Mouse (Mus musculus) CH12.LX (cell line): ENCODE measurements around the gene Atp2b2. TPM values are rescaled to one million over a fixed set of nuclear protein-coding genes. Genes with fewer than 3 reads are reported as not detected.

Experiments
- DNase-seq: peaks from one replicate; pipeline ENCODE4 v3.0.0-alpha.2; 2013; ENCODE audit errors: extremely low read depth
- H3K27ac ChIP-seq: 2 replicates; pipeline ENCODE4 v1.5.1; 2012; ENCODE audit warnings: low read depth, mild to moderate bottlenecking, control low read depth, moderate library complexity; ENCODE audit not compliant: insufficient read depth
- H3K27me3 ChIP-seq: replicated peaks from 2 replicates; pipeline ENCODE3; 2012; ENCODE audit warnings: inconsistent platforms
- H3K36me3 ChIP-seq, 2 experiments: replicated peaks in 1 of 2; 2 replicates each; pipeline versions ENCODE3 to v1.6.1; 2012; ENCODE audit warnings: inconsistent platforms in 1 of 2, low read length in 1 of 2, mild to moderate bottlenecking in 1 of 2, mixed read lengths in 1 of 2, moderate library complexity in 1 of 2; ENCODE audit not compliant: control insufficient read depth in 1 of 2, insufficient read depth in 1 of 2
- H3K4me1 ChIP-seq, 2 experiments: 2 replicates each; pipeline ENCODE4 v1.6.1; 2012; ENCODE audit warnings: inconsistent platforms in 1 of 2, moderate library complexity in 1 of 2; ENCODE audit not compliant: insufficient read depth in 2 of 2, control insufficient read depth in 1 of 2
- H3K4me2 ChIP-seq: 2 replicates; pipeline ENCODE4 v1.6.1; 2012; ENCODE audit warnings: low read depth, mild to moderate bottlenecking, control low read depth; ENCODE audit not compliant: poor library complexity, insufficient read depth, severe bottlenecking
- H3K4me3 ChIP-seq, 3 experiments: fragments of 150-350 bp in 1 of 3; sonication (generic) in 1 of 3; replicated peaks in 1 of 3; 2 replicates each; pipeline versions ENCODE3 to v1.5.1; 2011 to 2012; ENCODE audit warnings: low read depth in 2 of 3, low read length in 2 of 3, mild to moderate bottlenecking in 2 of 3, moderate library complexity in 2 of 3, control low read depth in 1 of 3, improper control_type of control experiment in 1 of 3, inconsistent platforms in 1 of 3, mixed read lengths in 1 of 3; ENCODE audit not compliant: poor library complexity in 1 of 3
- H3K79me2 ChIP-seq: replicated peaks from 2 replicates; pipeline ENCODE4 v1.6.1; 2012; ENCODE audit warnings: mild to moderate bottlenecking, moderate library complexity; ENCODE audit not compliant: control insufficient read depth, poor library complexity, insufficient read depth, severe bottlenecking; ENCODE audit errors: extremely low read depth
- H3K9ac ChIP-seq: 2 replicates; pipeline ENCODE4 v1.6.1; 2012; ENCODE audit warnings: low read depth, mild to moderate bottlenecking, control low read depth, moderate library complexity; ENCODE audit not compliant: insufficient read depth
- H3K9me3 ChIP-seq: replicated peaks from 2 replicates; pipeline ENCODE3; 2012; ENCODE audit warnings: low read length, inconsistent platforms, mixed read lengths
- BHLHE40 ChIP-seq: IDR thresholded peaks from 2 replicates; pipeline ENCODE4 v1.6.1; 2011; ENCODE audit warnings: mild to moderate bottlenecking, low read depth, low read length, improper control_type of control experiment
- ETS1 ChIP-seq: conservative IDR thresholded peaks from 2 replicates; pipeline ENCODE4 v1.6.1; 2012; ENCODE audit warnings: low read depth, mild to moderate bottlenecking, inconsistent platforms, low read length, improper control_type of control experiment, moderate library complexity
- HCFC1 ChIP-seq: IDR thresholded peaks from 2 replicates; pipeline ENCODE4 v1.6.1; 2012; ENCODE audit warnings: low read depth, mild to moderate bottlenecking, inconsistent platforms, low read length, improper control_type of control experiment
- MAX ChIP-seq: IDR thresholded peaks from 2 replicates; pipeline ENCODE4 v1.6.1; 2011; ENCODE audit warnings: low read length, improper control_type of control experiment
- SIN3A ChIP-seq: IDR thresholded peaks from 2 replicates; pipeline ENCODE4 v1.6.1; 2012; ENCODE audit warnings: low read length, improper control_type of control experiment, inconsistent platforms
- USF1 ChIP-seq: IDR thresholded peaks from 2 replicates; pipeline ENCODE4 v1.6.1; 2014; ENCODE audit warnings: low read depth, mild to moderate bottlenecking, inconsistent platforms, low read length, improper control_type of control experiment
- dilution Hi-C: fragments of 300-500 bp; cut with MboI; formaldehyde crosslinking; loops from 2 replicates; pipeline ENCODE4 v1.14.3; 2020; ENCODE audit warnings: low sequenced_read_pairs; ENCODE audit not compliant: extremely low pct_unique_long_range_greater_than_20kb, extremely low pct_ligation_motif_present
- in situ Hi-C: fragments of 300-500 bp; cut with MboI; formaldehyde crosslinking; loops from 3 replicates; pipeline ENCODE4 v1.14.3; 2019; ENCODE audit warnings: low sequenced_read_pairs, low pct_ligation_motif_present, low pct_unique_long_range_greater_than_20kb, mixed read lengths
- polyA plus RNA-seq: library from polyadenylated mRNA; unstranded; fragments of >175 nt; gene quantifications from 2 replicates; pipeline ENCODE4 v1.2.1, GENCODE M21; 2012; ENCODE audit warnings: low read depth; ENCODE audit not compliant: insufficient read length
- total RNA-seq, 2 experiments: library from RNA; depleted of rRNA; stranded (reverse); fragments of 300-350 nt in 1 of 2; fragments of >200 nt in 1 of 2; gene quantifications; 2 replicates each; pipeline ENCODE4 v1.2.3; 2012 to 2014

Atp2b2 gene
- total and polyA plus RNA-seq, 3 experiments = not detected

- Histone ChIP-seq H3K36me3 (no peaks in the 10 kb centered on the region), H3K9me3 (no peaks in the 10 kb centered on the region), H3K27me3 (peaks cover 94% of the 10 kb centered on the region), H3K4me1 (peaks cover 0 to 3% of the 10 kb centered on the region in 2 experiments; a peak in 1 of 4 replicates), H3K27ac (no peak overlapping the region), H3K9ac (no peak overlapping the region), H3K79me2 (no peaks in the 10 kb centered on the region), H3K4me2 (no peak overlapping the region), H3K4me3 (no peak overlapping the region)
- in situ Hi-C loops = no loop called here
- no peak for TF ChIP-seq HCFC1
- TF ChIP-seq MAX = no peak
- TF ChIP-seq SIN3A = no peak
- DNase-seq = no peak
- dilution Hi-C loops = no loop called here
Observed at GRCm38 (mm10) chr6:113892091-113892674, 150.2 kb downstream of the Atp2b2 start.

- Histone ChIP-seq H3K27ac (no peak overlapping the region), H3K4me1 (peaks cover 0 to 3% of the 10 kb centered on the region in 2 experiments; a peak in 1 of 4 replicates), H3K9ac (no peak overlapping the region), H3K4me3 (no peak overlapping the region), H3K36me3 (no peaks in the 10 kb centered on the region), H3K79me2 (no peaks in the 10 kb centered on the region), H3K4me2 (peak overlapping the region; percentile 67), H3K9me3 (no peaks in the 10 kb centered on the region), H3K27me3 (peaks cover 98% of the 10 kb centered on the region)
- DNase-seq = peak; percentile 8
- in situ Hi-C loops = no loop called here
- TF ChIP-seq BHLHE40 (peak; percentile 47), USF1 (no peak)
- dilution Hi-C loops = no loop called here
Observed at GRCm38 (mm10) chr6:113891225-113891967, 151.0 kb downstream of the Atp2b2 start.

GRCm38 (mm10) chr6:113890858-113891213 lies 151.6 kb downstream of the Atp2b2 start:
- dilution Hi-C loops = no loop called here
- no peaks in the 10 kb centered on the region for H3K79me2 ChIP-seq
- TF ChIP-seq MAX = no peak
- no peak for TF ChIP-seq ETS1
- peaks cover 0 to 3% of the 10 kb centered on the region in 2 experiments; a peak in 1 of 4 replicates for H3K4me1 ChIP-seq
- no peak overlapping the region for H3K9ac ChIP-seq
- peaks cover 98% of the 10 kb centered on the region for H3K27me3 ChIP-seq
- in situ Hi-C loops = no loop called here
- H3K9me3 ChIP-seq = no peaks in the 10 kb centered on the region
- no peaks in the 10 kb centered on the region for H3K36me3 ChIP-seq
- no peak for DNase-seq
- peak overlapping the region; percentile 67 for H3K4me2 ChIP-seq
- H3K4me3 ChIP-seq = no peak overlapping the region
- no peak overlapping the region for H3K27ac ChIP-seq
